Mouse (Mus musculus) testis, adult 2 months (tissue): ENCODE measurements around the gene Fnip2. TPM values are rescaled to one million over a fixed set of nuclear protein-coding genes. Genes with fewer than 3 reads are reported as not detected.

ENCODE experiments used
- H3K27ac ChIP-seq: fragments of 200-500 bp; 2 replicates; pipeline ENCODE4 v1.5.1; 2012; ENCODE audit warnings: low read depth, low read length; ENCODE audit not compliant: control insufficient read depth, insufficient read depth
- H3K27me3 ChIP-seq: fragments of 200-500 bp; 2 replicates; pipeline ENCODE4 v1.6.1; 2012; ENCODE audit warnings: mild to moderate bottlenecking, low read length, moderate library complexity; ENCODE audit not compliant: control insufficient read depth, insufficient read depth
- H3K36me3 ChIP-seq: fragments of 200-500 bp; 2 replicates; pipeline ENCODE4 v1.6.1; 2012; ENCODE audit warnings: mild to moderate bottlenecking, low read length; ENCODE audit not compliant: control insufficient read depth, insufficient read depth
- H3K4me1 ChIP-seq: fragments of 200-500 bp; 2 replicates; pipeline ENCODE4 v1.6.1; 2012; ENCODE audit warnings: low read length; ENCODE audit not compliant: control insufficient read depth, insufficient read depth
- H3K4me3 ChIP-seq: fragments of 200-500 bp; 2 replicates; pipeline ENCODE4 v1.5.1; 2012; ENCODE audit warnings: low read depth, mild to moderate bottlenecking, low read length, moderate library complexity, mixed read lengths; ENCODE audit not compliant: control insufficient read depth
- CTCF ChIP-seq: fragments of 200-500 bp; IDR thresholded peaks from 2 replicates; pipeline ENCODE4 v1.5.1; 2012; ENCODE audit warnings: low read depth, mild to moderate bottlenecking, inconsistent platforms, low read length, moderate library complexity; ENCODE audit not compliant: control insufficient read depth, insufficient read depth, insufficient replicate concordance
- POLR2A ChIP-seq: fragments of 200-500 bp; IDR thresholded peaks from 2 replicates; pipeline ENCODE4 v1.6.1; 2012; ENCODE audit warnings: low read depth, mild to moderate bottlenecking, inconsistent platforms, low read length, moderate library complexity; ENCODE audit not compliant: control insufficient read depth
- polyA plus RNA-seq: library from polyadenylated mRNA; depleted of rRNA; stranded (reverse); fragments of >200 nt; gene quantifications from 2 replicates; pipeline ENCODE4 v1.2.3, GENCODE M21; 2012

The Fnip2 gene
- polyA plus RNA-seq, 1 experiment = 2.1 TPM

DNA sequence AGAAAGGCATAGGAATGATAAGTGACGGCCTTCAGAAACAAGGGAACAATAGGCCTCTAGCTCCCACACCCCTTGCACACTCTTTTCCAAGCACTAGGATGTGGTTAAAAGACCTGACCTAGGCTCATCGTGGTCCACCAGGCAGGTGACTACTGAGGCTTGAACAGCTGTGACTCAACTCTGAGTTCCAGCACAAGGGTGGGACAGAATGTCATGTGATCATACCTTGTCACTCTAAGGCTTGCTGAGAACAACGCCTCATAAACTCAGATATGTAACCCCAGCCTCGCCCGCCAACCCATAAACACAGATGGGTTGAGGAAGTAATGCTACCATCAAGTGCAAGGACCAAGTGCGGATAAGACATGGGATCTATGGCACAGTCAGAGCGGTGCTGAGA, 79.6 kb downstream of the Fnip2 start:
- no peaks in the 10 kb centered on the region; the same call in 1 of the 2 replicates for H3K36me3 ChIP-seq
- no peaks in the 10 kb centered on the region for H3K4me1 ChIP-seq

DNA sequence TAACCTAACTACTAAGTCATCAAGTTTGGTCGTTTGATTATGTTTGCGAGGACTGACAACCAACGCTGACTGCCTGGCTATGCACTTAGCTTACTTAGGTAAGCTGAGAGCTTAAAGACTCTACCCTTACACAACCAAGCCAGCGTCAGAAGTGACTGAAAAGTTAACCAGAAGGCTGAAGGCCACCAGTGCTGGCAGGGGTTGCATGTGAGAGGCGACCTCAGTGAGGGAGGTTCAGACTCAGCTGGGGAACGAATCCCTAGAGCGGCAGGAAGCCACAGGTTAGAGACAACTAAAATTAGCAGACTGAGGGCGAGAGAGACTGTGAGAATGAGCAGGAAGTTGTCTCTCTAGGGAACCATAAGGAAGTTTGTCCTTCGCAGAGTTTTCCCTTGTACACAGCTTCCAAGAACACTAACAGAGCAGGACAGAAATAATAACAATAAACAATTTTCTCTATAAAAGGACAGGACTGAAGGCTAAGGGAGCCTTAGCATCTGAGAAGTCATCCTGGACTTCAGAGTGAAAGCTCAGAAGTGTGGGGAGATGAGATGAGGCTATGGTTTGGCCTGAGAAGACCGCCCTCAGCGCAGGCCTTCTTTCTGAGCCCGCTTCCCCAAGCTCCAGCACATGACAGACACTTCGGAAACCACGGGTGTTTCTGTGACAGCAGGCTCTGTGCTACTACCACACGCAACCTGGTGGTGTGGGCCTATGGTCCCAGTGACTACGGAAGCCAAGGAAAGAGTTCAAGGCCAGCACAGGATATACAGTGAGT, 83.1 kb downstream of the Fnip2 start:
- no peaks in the 10 kb centered on the region for H3K4me1 ChIP-seq
- H3K27me3 ChIP-seq = no peaks in the 10 kb centered on the region
- no peak overlapping the region for H3K4me3 ChIP-seq
- TF ChIP-seq CTCF (no peak), POLR2A (no peak)
- no peaks in the 10 kb centered on the region for H3K36me3 ChIP-seq
- no peak overlapping the region for H3K27ac ChIP-seq

More for the DNA sequence above, 79.6 kb downstream of the Fnip2 start:
- Histone ChIP-seq H3K27me3 (no peaks in the 10 kb centered on the region), H3K4me3 (no peak overlapping the region), H3K27ac (no peak overlapping the region)
- no peak for TF ChIP-seq CTCF
- no peak for TF ChIP-seq POLR2A

GRCm38 (mm10) chr3:79478880-79479279, 88.7 kb downstream of the Fnip2 start:
- H3K27ac ChIP-seq = no peak overlapping the region
- 0 out of 2 replicates have a peak, but pooled peaks cover 1% of the 10 kb centered on the region for H3K36me3 ChIP-seq
- H3K4me3 ChIP-seq = no peak overlapping the region
- no peak for TF ChIP-seq POLR2A
- TF ChIP-seq CTCF = no peak
- H3K4me1 ChIP-seq = no peaks in the 10 kb centered on the region
- no peaks in the 10 kb centered on the region for H3K27me3 ChIP-seq

- Histone ChIP-seq H3K27ac (no peak overlapping the region), H3K27me3 (no peaks in the 10 kb centered on the region), H3K36me3 (0 out of 2 replicates have a peak, but pooled peaks cover 1% of the 10 kb centered on the region), H3K4me3 (no peak overlapping the region), H3K4me1 (no peaks in the 10 kb centered on the region)
- TF ChIP-seq POLR2A = no peak
- no peak for TF ChIP-seq CTCF
Measured at GRCm38 (mm10) chr3:79478400-79478799, 89.2 kb downstream of the Fnip2 start.

- peaks cover 1% of the 10 kb centered on the region; the same call in 1 of the 2 replicates for H3K36me3 ChIP-seq
- no peaks in the 10 kb centered on the region for H3K4me1 ChIP-seq
- 0 out of 2 replicates have a peak, but pooled peaks have one; percentile 3 for TF ChIP-seq CTCF
- TF ChIP-seq POLR2A = no peak
- no peak overlapping the region for H3K27ac ChIP-seq
- H3K27me3 ChIP-seq = no peaks in the 10 kb centered on the region
- no peak overlapping the region for H3K4me3 ChIP-seq
Measured at GRCm38 (mm10) chr3:79475980-79476379, 91.6 kb downstream of the Fnip2 start.

DNA sequence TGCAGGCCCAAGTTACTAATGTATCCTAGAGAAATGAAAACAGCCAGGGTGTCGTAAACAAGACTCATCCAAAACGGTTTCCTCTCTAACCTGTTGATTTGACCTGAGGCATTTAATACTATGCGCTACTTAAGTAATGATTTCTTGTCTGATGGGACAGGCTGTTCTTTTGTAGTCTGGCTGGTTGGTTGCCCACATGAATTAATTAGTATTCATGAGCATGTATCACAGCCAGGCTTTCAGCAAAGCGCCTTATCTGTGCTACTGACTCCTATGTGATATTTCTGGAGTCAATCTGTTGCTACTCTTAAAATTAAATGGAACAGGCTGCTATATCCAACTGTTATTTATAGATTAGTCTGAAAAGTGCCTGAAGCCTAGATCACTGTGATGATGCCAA, 92.7 kb downstream of the Fnip2 start:
- H3K4me1 ChIP-seq = no peaks in the 10 kb centered on the region
- no peak overlapping the region for H3K4me3 ChIP-seq
- H3K27me3 ChIP-seq = no peaks in the 10 kb centered on the region
- H3K36me3 ChIP-seq = peaks cover 1% of the 10 kb centered on the region; the same call in 1 of the 2 replicates
- H3K27ac ChIP-seq = no peak overlapping the region
- TF ChIP-seq CTCF (no peak), POLR2A (no peak)

- no peak overlapping the region for H3K27ac ChIP-seq
- TF ChIP-seq POLR2A = no peak
- TF ChIP-seq CTCF = no peak
- H3K4me3 ChIP-seq = no peak overlapping the region
- no peaks in the 10 kb centered on the region for H3K27me3 ChIP-seq
- H3K4me1 ChIP-seq = no peaks in the 10 kb centered on the region
- H3K36me3 ChIP-seq = no peaks in the 10 kb centered on the region; the same call in 1 of the 2 replicates
Measured at GRCm38 (mm10) chr3:79472362-79472761, 95.2 kb downstream of the Fnip2 start.

DNA sequence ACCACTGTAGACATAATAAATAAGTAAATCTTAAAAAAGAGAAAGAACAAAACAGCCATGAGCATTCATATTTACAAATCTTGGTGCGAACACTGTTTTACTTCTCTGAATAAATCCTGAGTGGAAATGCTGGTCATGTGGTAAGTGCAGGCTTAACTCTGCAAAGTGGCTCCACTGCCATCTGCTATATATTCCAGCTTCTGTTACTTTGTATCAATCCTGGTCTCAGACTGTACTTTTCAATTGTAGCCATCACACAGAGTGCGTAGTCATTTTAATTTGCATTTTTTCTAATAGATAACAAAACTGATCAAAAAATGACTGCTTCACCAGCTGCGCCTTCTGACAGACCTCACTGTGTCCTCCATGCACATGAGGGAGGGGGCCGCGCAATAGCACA, 98.2 kb downstream of the Fnip2 start:
- Histone ChIP-seq H3K36me3 (no peaks in the 10 kb centered on the region; the same call in 1 of the 2 replicates), H3K4me3 (no peak overlapping the region), H3K4me1 (no peaks in the 10 kb centered on the region), H3K27me3 (no peaks in the 10 kb centered on the region), H3K27ac (no peak overlapping the region; the same call in 1 of the 2 replicates)
- TF ChIP-seq CTCF = no peak
- no peak for TF ChIP-seq POLR2A
